Mouse (Mus musculus): ENCODE measurements around the gene Gm3336.

- TF ChIP-seq REST (IDR thresholded peaks at IDR 0.05; ENCODE audit: insufficient read depth, insufficient read length): no peak
- TF ChIP-seq E2F4 (IDR thresholded peaks at IDR 0.05; ENCODE audit: insufficient read depth): no peak
- TF ChIP-seq POLR2A (IDR thresholded peaks at IDR 0.05; ENCODE audit: insufficient read length, low read depth): no peak
- TF ChIP-seq USF1 (IDR thresholded peaks at IDR 0.05; ENCODE audit: low read depth): no peak
- no peak for TF ChIP-seq MAX (IDR thresholded peaks at IDR 0.05; ENCODE audit: low read depth)
- TF ChIP-seq MYOG (IDR thresholded peaks at IDR 0.05; ENCODE audit: control insufficient read depth in 1 of 3, insufficient read depth in 1 of 3, insufficient read length in 2 of 3, low read depth in 2 of 3): no peak
- no peak for TF ChIP-seq POLR2AphosphoS2 (IDR thresholded peaks at IDR 0.05; ENCODE audit: insufficient read length, low read depth)
- TF ChIP-seq TCF12 (IDR thresholded peaks at IDR 0.05; ENCODE audit: insufficient read depth, poor library complexity, severe bottlenecking): no peak
- TF ChIP-seq TCF3 (IDR thresholded peaks at IDR 0.05; ENCODE audit: insufficient read length, low read depth): no peak
- TF ChIP-seq MYOD1 (IDR thresholded peaks at IDR 0.05; ENCODE audit: control insufficient read depth in 1 of 3, insufficient read length in 2 of 3, low read depth in 2 of 3): no peak
- TF ChIP-seq CEBPB (IDR thresholded peaks at IDR 0.05; ENCODE audit: insufficient read depth, poor library complexity, severe bottlenecking): no peak
- TF ChIP-seq SRF (IDR thresholded peaks at IDR 0.05; ENCODE audit: control insufficient read depth, insufficient read length, low read depth): no peak
These were observed 10.1 kb upstream of the Gm3336 start for GRCm38 (mm10) chr8:70708281-70708680.
